In the genomic region with DNA sequence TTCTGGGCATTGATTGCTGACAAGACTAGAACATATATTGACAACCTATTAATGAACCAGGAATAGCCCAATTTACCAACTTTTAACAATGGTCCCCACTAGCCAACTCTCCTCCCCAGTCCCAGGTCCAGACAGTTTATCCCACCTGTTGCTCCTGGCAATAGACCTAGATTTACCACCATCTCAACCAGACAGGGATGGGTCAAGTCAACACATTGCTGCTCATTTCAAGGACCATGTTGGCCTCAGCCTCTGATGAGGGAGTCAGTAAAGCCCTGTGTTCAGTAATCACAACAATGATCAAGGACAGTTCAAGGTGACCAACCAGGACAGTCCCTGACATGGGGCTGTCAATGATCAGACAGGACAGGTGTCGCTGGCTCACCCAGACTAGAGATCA, we compare ENCODE assay signal across 21 mouse cellular contexts.
"Had no signal": no experiment of that assay in that cellular context is flagged by ENCODE, and none has a peak within 500 bp of the region (broad histone marks: within the 10 kb centered on the region; RNA-seq: fewer than 3 reads in every experiment).

No protein-coding gene starts in this region.

- H3K9me3 ChIP-seq: hindbrain, embryonic 13.5 days; hindbrain, embryonic 15.5 days; kidney, embryonic 15.5 days; limb, embryonic 13.5 days; limb, embryonic 15.5 days; liver, embryonic 12.5 days had no signal

- H3K27ac ChIP-seq: hindbrain, embryonic 13.5 days; hindbrain, embryonic 15.5 days; hindbrain, postnatal 0 days; kidney, embryonic 15.5 days; kidney, postnatal 0 days; limb, embryonic 13.5 days; limb, embryonic 15.5 days; liver, embryonic 12.5 days; liver, embryonic 14.5 days had no signal

- H3K4me1 ChIP-seq: limb, embryonic 15.5 days had no signal

- DNase-seq: forebrain, postnatal 0 days; gastrocnemius, postnatal 14 days; gastrocnemius, postnatal 36 days; kidney, adult 11 months; kidney, adult 2 months; kidney, adult 9 months; kidney, postnatal 14 days; kidney, postnatal 36 days; layer of hippocampus, adult 9-11 months; layer of hippocampus, postnatal 36 days; left cerebral cortex, postnatal 4 days had no signal

- H3K9ac ChIP-seq: forebrain, postnatal 0 days; hindbrain, embryonic 13.5 days; hindbrain, embryonic 15.5 days; kidney, embryonic 15.5 days; limb, embryonic 13.5 days; limb, embryonic 15.5 days; liver, embryonic 12.5 days; liver, embryonic 14.5 days had no signal

- H3K4me2 ChIP-seq: hindbrain, embryonic 13.5 days; hindbrain, embryonic 15.5 days; kidney, embryonic 15.5 days; limb, embryonic 13.5 days; limb, embryonic 15.5 days; liver, embryonic 12.5 days had no signal

- H3K36me3 ChIP-seq: hindbrain, embryonic 13.5 days; hindbrain, embryonic 15.5 days; kidney, embryonic 15.5 days; limb, embryonic 13.5 days; limb, embryonic 15.5 days; liver, embryonic 12.5 days had no signal

- ATAC-seq: forebrain, postnatal 0 days; hindbrain, postnatal 0 days; intestine, embryonic 16.5 days; liver, embryonic 12.5 days had no signal

- H3K4me3 ChIP-seq: hindbrain, embryonic 13.5 days; hindbrain, embryonic 15.5 days; kidney, embryonic 15.5 days; limb, embryonic 13.5 days; limb, embryonic 15.5 days; liver, embryonic 12.5 days had no signal

- H3K27me3 ChIP-seq: hindbrain, embryonic 13.5 days; hindbrain, embryonic 15.5 days; kidney, embryonic 15.5 days; limb, embryonic 13.5 days; limb, embryonic 15.5 days; liver, embryonic 12.5 days had no signal
